Comparison of ENCODE assay signal across 8 mouse cellular contexts in genomic region chr9:50443708-50444463, GRCm38 (mm10). TPM values are rescaled to one million over a fixed set of nuclear protein-coding genes. Genes with fewer than 3 reads are reported as not detected.
DNase-seq lines count a peak whose midpoint lies in the region; ATAC-seq lines count a peak whose summit lies in the region.

No protein-coding gene starts in this region.

- peaks cover 3% of the 10 kb centered on the region for H3K4me1 ChIP-seq in kidney, embryonic 15.5 days
- H3K4me1 ChIP-seq in liver, embryonic 11.5 days (replicated peaks; ENCODE audit: control insufficient read depth, insufficient read depth, low read length) = no peaks in the 10 kb centered on the region

- DNase-seq in urinary bladder, postnatal 14 days (ENCODE audit: low spot score) = peak; percentile 78
- no peak for DNase-seq in urinary bladder, adult 2 months (ENCODE audit: low spot score)
- peak; percentile 63 to 79 for DNase-seq in frontal cortex, postnatal 36 days (ENCODE audit: low spot score in 2 of 2)
- peak; percentile 43 for DNase-seq in liver, embryonic 11.5 days (ENCODE audit: low spot score)
- peak; percentile 28 to 43 for DNase-seq in natural killer cell, adult 2 months (ENCODE audit: low spot score in 2 of 2)
- peak; percentile 61 to 63 for DNase-seq in urinary bladder, postnatal 36 days (ENCODE audit: low spot score in 2 of 2)

- no peak overlapping the region for H3K9ac ChIP-seq in kidney, embryonic 15.5 days
- H3K9ac ChIP-seq in liver, embryonic 11.5 days (ENCODE audit: low read depth, low read length) = no peak overlapping the region

- H3K4me2 ChIP-seq in kidney, embryonic 15.5 days = no peak overlapping the region
- H3K4me2 ChIP-seq in liver, embryonic 11.5 days = no peak overlapping the region

- ATAC-seq in cerebellum, adult (ENCODE audit: insufficient number of reproducible peaks, low FRiP score, low TSS enrichment) = 0 out of 2 replicates have a peak, but pooled peaks have one; percentile 20
- ATAC-seq in kidney, embryonic 15.5 days (replicated peaks; ENCODE audit: low FRiP score) = peak; percentile 22; the same call in 1 of the 2 replicates
- no peak for ATAC-seq in liver, embryonic 11.5 days (replicated peaks; ENCODE audit: low FRiP score)

- no peaks in the 10 kb centered on the region for H3K9me3 ChIP-seq in kidney, embryonic 15.5 days (replicated peaks)
- H3K9me3 ChIP-seq in liver, embryonic 11.5 days (ENCODE audit: control insufficient read depth, low read length) = 0 out of 2 replicates have a peak, but pooled peaks cover 2% of the 10 kb centered on the region

- 54% methylated on average over 23 of the region's 23 CpGs for WGBS in kidney, embryonic 15.5 days
- 49% methylated on average over 23 of the region's 23 CpGs for WGBS in liver, embryonic 11.5 days

- no peaks in the 10 kb centered on the region for H3K36me3 ChIP-seq in kidney, embryonic 15.5 days
- no peaks in the 10 kb centered on the region for H3K36me3 ChIP-seq in liver, embryonic 11.5 days (ENCODE audit: control insufficient read depth, insufficient read depth, low read length)

- no peaks in the 10 kb centered on the region for H3K27me3 ChIP-seq in kidney, embryonic 15.5 days
- H3K27me3 ChIP-seq in liver, embryonic 11.5 days (replicated peaks; ENCODE audit: control insufficient read depth, insufficient read depth, low read length) = no peaks in the 10 kb centered on the region

- H3K4me3 ChIP-seq in kidney, embryonic 15.5 days (replicated peaks) = no peak overlapping the region
- no peak overlapping the region for H3K4me3 ChIP-seq in liver, embryonic 11.5 days (ENCODE audit: low read depth, low read length)

- peak overlapping the region; percentile 9; the same call in 1 of the 2 replicates for H3K27ac ChIP-seq in kidney, embryonic 15.5 days
- H3K27ac ChIP-seq in liver, embryonic 11.5 days (ENCODE audit: low read depth, low read length) = no peak overlapping the region

RNA-seq across cellular contexts. Expression of gene Plet1, which starts 50.4 kb away (rescaled TPM):
- polyA plus RNA-seq in urinary bladder, adult 2 months (2012; rRNA removed) = 133 and 162 TPM in 2 replicates
- polyA plus RNA-seq in kidney, embryonic 15.5 days (2015; fragmentation: Nextera tagmentation; extraction: Ambion mirVana) = 24.8 TPM in 2 replicates
- 0.53 and 0.55 TPM in 2 replicates for polyA plus RNA-seq in liver, embryonic 11.5 days (2014; fragmentation: Nextera tagmentation; extraction: Ambion mirVana)

Comparison
In these comparisons a context has a peak if more than half of its experiments do, and no peak if none do; other contexts are left out.
1. RNA of gene Plet1, which starts 50.4 kb away (polyA plus RNA-seq): 133 to 162 TPM in urinary bladder, adult 2 months and 24.8 TPM in kidney, embryonic 15.5 days; 0.53 to 0.55 TPM in liver, embryonic 11.5 days; every median in the first group is over 10 times any median in the second.